Mouse (Mus musculus) lung, postnatal 0 days (tissue): ENCODE measurements around the gene Btrc. TPM values are rescaled to one million over a fixed set of nuclear protein-coding genes. Genes with fewer than 3 reads are reported as not detected.
"Not testable (repeated sequence)": the region's sequence is repeated elsewhere in the genome, so short reads cannot be mapped to it uniquely, and the experiment has no call there.

Experiments used
- ATAC-seq: fragments of 200-750 bp; cut with Nextera tagmentation; 2 replicates; pipeline ENCODE4 v1.8.0; 2017; ENCODE audit warnings: moderate library complexity
- DNase-seq: peaks from one replicate; pipeline ENCODE4 v3.0.0-alpha.2; 2016; ENCODE audit warnings: low spot score
- H3K27ac ChIP-seq: fragments of 300-500 bp; sonication (generic); 2 replicates; pipeline ENCODE4 v1.5.1; 2014; ENCODE audit warnings: antibody characterized with exemption, mild to moderate bottlenecking, low read length, mixed read lengths
- H3K27me3 ChIP-seq: fragments of 300-500 bp; sonication (generic); replicated peaks from 2 replicates; pipeline ENCODE4 v1.6.1; 2014; ENCODE audit warnings: low read length, mixed read lengths; ENCODE audit not compliant: insufficient read depth
- H3K36me3 ChIP-seq: fragments of 300-500 bp; sonication (generic); 2 replicates; pipeline ENCODE4 v1.6.1; 2014; ENCODE audit warnings: low read length, mixed read lengths; ENCODE audit not compliant: insufficient read depth
- H3K4me1 ChIP-seq: fragments of 300-500 bp; sonication (generic); 2 replicates; pipeline ENCODE4 v1.6.1; 2014; ENCODE audit warnings: antibody characterized with exemption, low read depth, low read length, mixed read lengths; ENCODE audit not compliant: insufficient read depth
- H3K4me2 ChIP-seq: fragments of 300-500 bp; sonication (generic); replicated peaks from 2 replicates; pipeline ENCODE4 v1.6.1; 2014; ENCODE audit warnings: low read depth, mild to moderate bottlenecking, low read length, moderate library complexity, mixed read lengths
- H3K4me3 ChIP-seq: fragments of 300-500 bp; sonication (generic); 2 replicates; pipeline ENCODE4 v1.5.1; 2014; ENCODE audit warnings: low read depth, low read length
- H3K9ac ChIP-seq: fragments of 300-500 bp; sonication (generic); replicated peaks from 2 replicates; pipeline ENCODE4 v1.6.1; 2014; ENCODE audit warnings: low read depth, mild to moderate bottlenecking
- H3K9me3 ChIP-seq: fragments of 300-500 bp; sonication (generic); 2 replicates; pipeline ENCODE4 v1.6.1; 2016; ENCODE audit warnings: low read length, mixed read lengths
- CTCF ChIP-seq: IDR thresholded peaks from 2 replicates; pipeline ENCODE4 v1.5.1; 2016; ENCODE audit warnings: antibody characterized with exemption, mild to moderate bottlenecking
- EP300 ChIP-seq: IDR thresholded peaks from 2 replicates; pipeline ENCODE4 v1.6.1; 2016; ENCODE audit warnings: antibody characterized with exemption, mild to moderate bottlenecking, control low read depth
- WGBS: fragments of 180-500 bp; shearing (Covaris S2); extraction: QIAGEN DNeasy Blood & Tissue Kit; methylation state at CpG from one replicate; pipeline ENCODE4 v1.1.7; 2014; 5-methylcytosine and 5-hydroxymethylcytosine counted together
- polyA plus RNA-seq: library from polyadenylated mRNA; unstranded; fragments of >200 nt; fragmentation: Nextera tagmentation; extraction: Ambion mirVana; gene quantifications from 2 replicates; pipeline ENCODE4 v1.2.1, GENCODE M21; 2015

Btrc gene
- polyA plus RNA-seq, 1 experiment from 2014 or later: 20.7 TPM

DNA sequence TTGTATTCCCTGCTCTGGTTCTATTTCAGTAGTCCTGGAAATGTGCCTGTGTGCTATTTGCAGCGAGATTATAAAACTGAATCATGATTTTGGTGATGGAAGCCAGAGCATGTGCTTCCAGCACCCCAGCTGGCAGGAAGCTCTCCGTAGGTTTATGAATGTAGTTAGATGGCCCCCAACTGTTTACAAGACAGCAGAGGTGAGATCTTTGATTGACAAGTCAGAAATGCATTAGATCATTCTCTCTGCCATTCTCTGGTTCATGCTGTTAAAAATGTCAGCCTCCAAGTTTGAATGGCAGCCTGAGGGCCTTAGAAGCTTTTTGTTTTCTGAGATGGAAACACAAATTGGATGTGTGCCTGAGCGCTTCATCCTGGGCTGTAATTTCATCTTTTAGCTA is 68.8 kb downstream of the Btrc start:
- ATAC-seq (no peak), DNase-seq (no peak)
- TF ChIP-seq EP300 (no peak), CTCF (no peak)
- no peaks in the 10 kb centered on the region for H3K9me3 ChIP-seq
- H3K36me3 ChIP-seq: no peaks in the 10 kb centered on the region
- H3K4me2 ChIP-seq: no peak overlapping the region
- no peak overlapping the region for H3K27ac ChIP-seq
- WGBS: 76% methylated on average over 3 of the region's 3 CpGs
- H3K4me3 ChIP-seq: no peak overlapping the region
- no peaks in the 10 kb centered on the region; the same call in 1 of the 2 replicates for H3K4me1 ChIP-seq
- no peak overlapping the region for H3K9ac ChIP-seq
- H3K27me3 ChIP-seq: no peaks in the 10 kb centered on the region

DNA sequence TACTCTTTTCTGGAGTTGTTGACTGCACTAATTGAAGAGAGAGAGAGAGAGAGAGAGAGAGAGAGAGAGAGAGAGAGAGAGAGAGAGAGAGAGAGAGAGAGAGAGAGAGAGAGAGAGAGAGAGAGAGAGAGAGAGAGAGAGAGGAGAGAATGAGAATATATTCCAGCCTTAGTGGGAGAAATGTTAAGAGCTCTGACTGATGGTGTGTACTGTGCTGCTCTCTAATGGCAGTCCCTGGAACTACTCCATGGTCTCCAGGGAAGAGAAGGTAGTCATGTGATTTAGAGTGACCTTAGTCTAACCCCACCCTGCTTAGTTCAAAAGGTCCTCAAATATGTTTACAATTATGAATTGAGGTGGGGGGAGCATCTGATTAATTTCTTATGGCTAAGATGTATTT is 72.5 kb downstream of the Btrc start:
- not testable (repeated sequence) for H3K4me1 ChIP-seq, H3K27ac ChIP-seq, H3K4me2 ChIP-seq, H3K4me3 ChIP-seq, H3K9ac ChIP-seq, H3K9me3 ChIP-seq, H3K27me3 ChIP-seq, H3K36me3 ChIP-seq
- TF ChIP-seq CTCF: peak; percentile 89
- peak; percentile 82 for DNase-seq
- peak; percentile 70 for ATAC-seq

DNA sequence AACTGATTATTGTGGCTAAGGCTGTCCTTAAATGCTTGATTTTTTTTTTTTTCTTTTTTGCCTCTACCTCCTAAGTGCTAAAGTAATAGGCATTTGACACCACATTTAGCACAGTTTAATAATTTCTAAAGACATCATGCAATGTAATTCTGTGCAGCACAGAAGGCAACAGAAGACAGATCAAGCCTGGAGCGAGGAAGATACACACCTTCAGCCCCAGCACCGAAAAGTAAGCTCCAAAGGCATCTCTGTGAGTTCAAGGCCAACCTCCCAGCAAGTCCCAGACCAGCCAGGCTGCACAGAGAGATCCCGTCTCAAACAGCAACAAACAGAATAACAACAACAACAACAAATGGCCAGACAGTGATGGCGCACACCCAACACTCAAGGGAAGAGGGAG is 73.6 kb downstream of the Btrc start:
- no peaks in the 10 kb centered on the region for H3K27me3 ChIP-seq
- H3K4me2 ChIP-seq: no peak overlapping the region
- no peaks in the 10 kb centered on the region for H3K36me3 ChIP-seq
- no peaks in the 10 kb centered on the region for H3K4me1 ChIP-seq
- no peak overlapping the region for H3K4me3 ChIP-seq
- no peak overlapping the region for H3K27ac ChIP-seq
- ATAC-seq (no peak), DNase-seq (no peak)
- no peak for TF ChIP-seq EP300
- no peak for TF ChIP-seq CTCF
- no peak overlapping the region for H3K9ac ChIP-seq
- WGBS: 86% methylated on average over 4 of the region's 4 CpGs
- no peaks in the 10 kb centered on the region for H3K9me3 ChIP-seq

DNA sequence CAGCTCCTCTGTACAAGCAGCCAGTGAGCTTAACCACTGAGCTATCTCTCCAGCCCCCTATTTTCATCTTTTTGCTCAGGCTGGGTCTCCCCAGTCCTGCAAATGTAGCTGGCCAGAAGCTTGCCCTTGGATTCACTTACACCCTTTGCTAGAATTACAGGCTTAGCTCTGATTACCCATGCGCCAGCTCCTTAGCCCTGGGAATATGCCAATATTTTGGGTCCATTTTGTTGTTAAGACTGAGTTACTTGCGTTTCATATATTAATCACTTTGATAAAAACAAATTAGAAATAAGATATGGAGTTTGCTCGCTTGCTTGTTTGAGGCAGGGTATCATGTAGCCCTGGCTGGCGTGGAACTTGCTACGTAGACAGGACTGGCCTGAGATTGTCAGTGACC is 74.7 kb downstream of the Btrc start:
- Histone ChIP-seq H3K4me1 (no peaks in the 10 kb centered on the region), H3K27ac (no peak overlapping the region), H3K9me3 (no peaks in the 10 kb centered on the region), H3K9ac (no peak overlapping the region), H3K4me3 (no peak overlapping the region), H3K27me3 (no peaks in the 10 kb centered on the region), H3K4me2 (no peak overlapping the region), H3K36me3 (no peaks in the 10 kb centered on the region)
- WGBS: 95% methylated on average over 5 of the region's 5 CpGs
- TF ChIP-seq CTCF (no peak), EP300 (no peak)
- DNase-seq (no peak), ATAC-seq (no peak)

DNA sequence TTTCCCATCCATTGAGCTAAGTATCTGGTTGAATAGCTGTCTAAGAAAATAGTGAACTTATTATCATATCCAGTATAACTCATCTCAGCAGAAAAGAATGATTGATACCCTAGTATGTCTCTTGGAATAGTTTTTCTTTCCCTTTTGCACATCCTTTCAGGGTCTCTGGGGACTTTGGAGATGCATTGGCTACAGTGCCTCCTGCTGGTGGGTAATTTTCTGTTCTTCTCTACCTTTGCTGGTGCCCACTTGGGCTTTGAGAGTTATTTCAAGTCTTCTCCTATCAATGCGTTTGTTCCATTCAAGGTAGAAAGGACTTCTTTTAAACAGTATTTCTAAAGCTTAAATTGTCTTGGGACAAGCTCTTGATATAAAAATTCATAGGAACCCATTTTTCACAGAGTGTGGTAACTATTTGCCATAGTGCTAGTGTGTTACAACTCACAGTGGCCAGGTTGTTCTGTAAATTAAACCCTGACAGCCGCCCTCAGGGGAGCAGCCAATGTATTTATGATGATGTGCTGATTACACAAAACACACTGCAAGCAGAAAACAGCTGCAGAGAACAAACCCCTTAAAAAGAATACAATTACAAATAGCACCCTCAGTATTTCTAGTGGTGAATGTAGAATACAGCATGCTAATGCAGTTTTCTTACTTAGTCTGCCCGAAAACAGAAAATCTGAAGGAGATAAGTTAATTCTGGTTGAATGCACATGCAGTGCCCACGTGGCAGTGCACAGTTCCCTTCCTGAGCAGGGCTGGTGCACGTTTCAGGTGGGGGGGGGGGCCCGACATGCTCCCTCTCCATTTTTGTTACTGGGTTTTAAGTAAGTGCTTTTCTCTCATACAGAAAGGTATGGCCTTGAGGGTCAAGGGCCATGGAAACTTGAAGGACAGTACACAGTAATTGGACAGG is 75.7 kb downstream of the Btrc start:
- Histone ChIP-seq H3K9me3 (no peaks in the 10 kb centered on the region), H3K36me3 (no peaks in the 10 kb centered on the region), H3K4me1 (no peaks in the 10 kb centered on the region), H3K27me3 (no peaks in the 10 kb centered on the region), H3K4me3 (no peak overlapping the region), H3K9ac (no peak overlapping the region), H3K27ac (no peak overlapping the region), H3K4me2 (no peak overlapping the region)
- TF ChIP-seq EP300 (no peak), CTCF (peak; percentile 56)
- DNase-seq: peak; percentile 52
- ATAC-seq: no peak
- 72% methylated on average over 6 of the region's 6 CpGs for WGBS

DNA sequence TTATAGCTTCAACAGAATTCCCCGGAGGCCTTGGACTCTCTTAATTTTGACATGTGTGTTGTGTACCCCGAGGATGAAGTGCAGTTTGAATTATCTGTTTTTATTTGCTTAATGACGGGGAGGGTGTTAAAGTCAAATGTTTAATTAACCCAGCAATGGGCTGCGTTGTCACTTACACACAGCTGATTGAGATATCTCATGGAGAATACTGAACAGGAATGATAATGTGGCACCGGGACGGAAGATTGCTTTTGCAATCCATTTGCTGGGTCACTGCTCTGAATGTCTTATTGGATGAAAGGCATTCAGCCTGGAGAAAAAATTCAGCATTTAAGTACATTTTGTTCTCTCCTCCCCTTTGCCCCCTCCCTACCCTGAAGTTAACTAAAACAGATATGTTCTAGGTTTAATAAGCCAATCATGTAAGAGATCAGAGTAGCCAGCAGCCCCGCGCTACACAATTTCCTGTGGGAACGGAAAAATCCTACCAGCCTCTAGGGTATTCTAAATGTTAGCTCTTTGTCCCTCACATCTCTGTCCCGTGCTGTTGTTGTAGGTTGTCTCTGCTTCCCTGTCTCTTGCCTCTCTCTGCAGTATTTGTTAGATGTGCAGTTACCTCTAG is 77.1 kb downstream of the Btrc start:
- Histone ChIP-seq H3K9ac (no peak overlapping the region), H3K27ac (peak overlapping the region; percentile 52), H3K36me3 (no peaks in the 10 kb centered on the region), H3K4me2 (no peak overlapping the region), H3K4me3 (no peak overlapping the region), H3K27me3 (no peaks in the 10 kb centered on the region), H3K4me1 (no peaks in the 10 kb centered on the region), H3K9me3 (no peaks in the 10 kb centered on the region)
- no peak for TF ChIP-seq CTCF
- TF ChIP-seq EP300: peak; percentile 59
- DNase-seq (peak; percentile 91), ATAC-seq (peak; percentile 85)
- 47% methylated on average over 10 of the region's 10 CpGs for WGBS
